In genomic region chr9:65903419-65903818, GRCm38 (mm10) we compare ENCODE assay signal across 16 mouse cellular contexts. TPM values are rescaled to one million over a fixed set of nuclear protein-coding genes. Genes with fewer than 3 reads are reported as not detected.
DNase-seq lines count a peak whose midpoint lies in the region; ATAC-seq and TF ChIP-seq lines count a peak whose summit lies in the region.
"Had no signal": no experiment of that assay in that cellular context is flagged by ENCODE, and none has a peak within 500 bp of the region (broad histone marks: within the 10 kb centered on the region; RNA-seq: fewer than 3 reads in every experiment).

No protein-coding gene starts in this region.

- no peak overlapping the region for H3K9ac ChIP-seq in kidney, embryonic 14.5 days (ENCODE audit: low read depth, low read length)
- H3K9ac ChIP-seq in forebrain, embryonic 12.5 days: no peak overlapping the region
- H3K9ac ChIP-seq: forebrain, embryonic 15.5 days; lung, embryonic 15.5 days; midbrain, embryonic 15.5 days; neural tube, embryonic 15.5 days had no signal

- no peaks in the 10 kb centered on the region for H3K36me3 ChIP-seq in kidney, adult 2 months (ENCODE audit: control insufficient read depth, insufficient read depth, low read length)
- peaks cover 38% of the 10 kb centered on the region for H3K36me3 ChIP-seq in kidney, embryonic 14.5 days (ENCODE audit: control insufficient read depth, insufficient read depth, low read length)
- peaks cover 13% of the 10 kb centered on the region; the same call in 1 of the 2 replicates for H3K36me3 ChIP-seq in E14TG2a.4 (ENCODE audit: insufficient read depth, low read length)
- peaks cover 33% of the 10 kb centered on the region for H3K36me3 ChIP-seq in forebrain, embryonic 12.5 days (replicated peaks)
- H3K36me3 ChIP-seq: forebrain, embryonic 15.5 days; midbrain, embryonic 15.5 days; neural tube, embryonic 15.5 days had no signal

- H3K9me3 ChIP-seq in kidney, embryonic 14.5 days (ENCODE audit: control insufficient read depth, low read length): no peaks in the 10 kb centered on the region
- no peaks in the 10 kb centered on the region for H3K9me3 ChIP-seq in E14TG2a.4 (ENCODE audit: low read length)
- no peaks in the 10 kb centered on the region for H3K9me3 ChIP-seq in forebrain, embryonic 12.5 days
- H3K9me3 ChIP-seq: forebrain, embryonic 15.5 days; lung, embryonic 15.5 days; midbrain, embryonic 15.5 days; neural tube, embryonic 15.5 days had no signal

- no peaks in the 10 kb centered on the region for H3K27me3 ChIP-seq in kidney, adult 2 months (replicated peaks; ENCODE audit: control insufficient read depth, insufficient read depth, low read length)
- H3K27me3 ChIP-seq in kidney, embryonic 14.5 days (ENCODE audit: control insufficient read depth, insufficient read depth, low read length): no peaks in the 10 kb centered on the region
- H3K27me3 ChIP-seq in E14TG2a.4 (ENCODE audit: insufficient read depth, low read length): no peaks in the 10 kb centered on the region
- no peaks in the 10 kb centered on the region for H3K27me3 ChIP-seq in forebrain, embryonic 12.5 days
- H3K27me3 ChIP-seq: forebrain, embryonic 15.5 days; lung, embryonic 15.5 days; midbrain, embryonic 15.5 days; neural tube, embryonic 15.5 days had no signal

- DNase-seq in kidney, adult 2 months: peak; percentile 14
- peak; percentile 20 for DNase-seq in 3T3-L1 (ENCODE audit: low read depth, low spot score)
- DNase-seq in adrenal gland, adult 2 months: no peak
- DNase-seq: adrenal gland, postnatal 14 days; cerebellum, adult 11-12 months; heart, postnatal 36 days; kidney, adult 9 months; right cerebral cortex, postnatal 4 days had no signal

- H3K4me3 ChIP-seq in kidney, adult 2 months (ENCODE audit: insufficient read depth, low read depth, low read length): no peak overlapping the region
- no peak overlapping the region for H3K4me3 ChIP-seq in kidney, embryonic 14.5 days (ENCODE audit: low read length)
- no peak overlapping the region for H3K4me3 ChIP-seq in E14TG2a.4 (replicated peaks; ENCODE audit: low read length)
- no peak overlapping the region for H3K4me3 ChIP-seq in forebrain, embryonic 12.5 days (replicated peaks)
- H3K4me3 ChIP-seq: forebrain, embryonic 15.5 days; lung, embryonic 15.5 days; midbrain, embryonic 15.5 days; neural tube, embryonic 15.5 days had no signal

- H3K4me2 ChIP-seq in kidney, embryonic 14.5 days (replicated peaks; ENCODE audit: low read depth, low read length): no peak overlapping the region
- no peak overlapping the region for H3K4me2 ChIP-seq in forebrain, embryonic 12.5 days
- H3K4me2 ChIP-seq: forebrain, embryonic 15.5 days; lung, embryonic 15.5 days; midbrain, embryonic 15.5 days; neural tube, embryonic 15.5 days had no signal

- H3K27ac ChIP-seq in kidney, adult 2 months (ENCODE audit: insufficient read depth, low read depth, low read length): no peak overlapping the region
- H3K27ac ChIP-seq in kidney, embryonic 14.5 days (ENCODE audit: low read depth, low read length): no peak overlapping the region
- no peak overlapping the region for H3K27ac ChIP-seq in forebrain, embryonic 12.5 days
- H3K27ac ChIP-seq: forebrain, embryonic 15.5 days; lung, embryonic 15.5 days; midbrain, embryonic 15.5 days; neural tube, embryonic 15.5 days had no signal

- no peak for TF ChIP-seq POLR2A in kidney, adult 2 months (IDR thresholded peaks at IDR 0.05; ENCODE audit: low read depth, low read length)

- peaks cover 4% of the 10 kb centered on the region; the same call in 1 of the 2 replicates for H3K4me1 ChIP-seq in kidney, adult 2 months (ENCODE audit: control insufficient read depth, insufficient read depth, low read length)
- H3K4me1 ChIP-seq in kidney, embryonic 14.5 days (ENCODE audit: control insufficient read depth, insufficient read depth, low read length): no peaks in the 10 kb centered on the region
- peaks cover 10% of the 10 kb centered on the region for H3K4me1 ChIP-seq in E14TG2a.4 (replicated peaks; ENCODE audit: low read depth, low read length)
- peaks cover 6% of the 10 kb centered on the region for H3K4me1 ChIP-seq in forebrain, embryonic 12.5 days

- no peak for ATAC-seq in kidney, embryonic 14.5 days (ENCODE audit: low FRiP score, low TSS enrichment)
- peak; percentile 74 for ATAC-seq in erythroblast, adult 5-6 weeks (replicated peaks; ENCODE audit: low FRiP score, poor library complexity, severe bottlenecking)
- no peak for ATAC-seq in forebrain, embryonic 12.5 days (ENCODE audit: low FRiP score)
- ATAC-seq: forebrain, embryonic 15.5 days; midbrain, embryonic 15.5 days had no signal

- peak; percentile 53 for TF ChIP-seq CTCF in kidney, adult 2 months (conservative IDR thresholded peaks at IDR 0.05; ENCODE audit: insufficient read depth, insufficient read length, low read depth, low read length)
- peak; percentile 44 for TF ChIP-seq CTCF in E14TG2a.4 (conservative IDR thresholded peaks at IDR 0.05; ENCODE audit: low read length)

RNA-seq across cellular contexts. Expression of gene Trip4, which starts 5.2 kb away (rescaled TPM):
- 11.9 and 13.2 TPM in 2 replicates for polyA plus RNA-seq in kidney, adult 2 months (2012; rRNA removed)
- 24.0 and 36.6 TPM in 2 replicates for polyA plus RNA-seq in kidney, embryonic 14.5 days (2014; fragmentation: Nextera tagmentation; extraction: Ambion mirVana)
- total RNA-seq in erythroblast, adult 5-6 weeks (2015; ENCODE audit: low replicate concordance): 5.4 and 6.0 TPM in 2 replicates
- 8.0 and 13.5 TPM in 2 replicates for total RNA-seq in erythroblast, adult 5-6 weeks (2017; ENCODE audit: low replicate concordance)
- 10 to 100 TPM; 29.8 to 40.0 TPM for total RNA-seq in adrenal gland, adult 2 months (2021)
- 7.2 and 8.9 TPM in 2 replicates for polyA plus RNA-seq in adrenal gland, adult 2 months (2012; rRNA removed)
- polyA plus RNA-seq in forebrain, embryonic 12.5 days (2016; fragmentation: Nextera tagmentation; extraction: Ambion mirVana): 32.8 and 36.3 TPM in 2 replicates

RNA-seq across cellular contexts. Expression of gene Csnk1g1, which starts 5.3 kb away (rescaled TPM):
- polyA plus RNA-seq in kidney, adult 2 months (2012; rRNA removed): 4.0 and 4.3 TPM in 2 replicates
- polyA plus RNA-seq in kidney, embryonic 14.5 days (2014; fragmentation: Nextera tagmentation; extraction: Ambion mirVana): 17.0 and 20.8 TPM in 2 replicates
- 9.6 and 15.8 TPM in 2 replicates for total RNA-seq in erythroblast, adult 5-6 weeks (2015; ENCODE audit: low replicate concordance)
- 12.5 and 19.3 TPM in 2 replicates for total RNA-seq in erythroblast, adult 5-6 weeks (2017; ENCODE audit: low replicate concordance)
- total RNA-seq in adrenal gland, adult 2 months (2021): 10 to 100 TPM; 16.3 to 19.4 TPM
- 2.2 and 2.8 TPM in 2 replicates for polyA plus RNA-seq in adrenal gland, adult 2 months (2012; rRNA removed)
- 24.8 and 25.8 TPM in 2 replicates for polyA plus RNA-seq in forebrain, embryonic 12.5 days (2016; fragmentation: Nextera tagmentation; extraction: Ambion mirVana)

RNA-seq across cellular contexts. Expression of gene Pclaf, which starts 13.4 kb away (rescaled TPM):
- 0.42 and 0.47 TPM in 2 replicates for polyA plus RNA-seq in kidney, adult 2 months (2012; rRNA removed)
- 283 and 343 TPM in 2 replicates for polyA plus RNA-seq in kidney, embryonic 14.5 days (2014; fragmentation: Nextera tagmentation; extraction: Ambion mirVana)
- 21.7 and 24.9 TPM in 2 replicates for total RNA-seq in erythroblast, adult 5-6 weeks (2015; ENCODE audit: low replicate concordance)
- total RNA-seq in erythroblast, adult 5-6 weeks (2017; ENCODE audit: low replicate concordance): 51.6 and 90.7 TPM in 2 replicates
- total RNA-seq in adrenal gland, adult 2 months (2021): 1 to 10 TPM in 1 of 2 experiments, under 1 TPM in 1; 0.97 to 1.8 TPM
- polyA plus RNA-seq in adrenal gland, adult 2 months (2012; rRNA removed): 0.12 TPM in 1 of 2 replicates, not detected in the other
- 224 and 226 TPM in 2 replicates for polyA plus RNA-seq in forebrain, embryonic 12.5 days (2016; fragmentation: Nextera tagmentation; extraction: Ambion mirVana)

Comparison
In these comparisons a context has a peak if more than half of its experiments do, and no peak if none do; other contexts are left out.
1. RNA of gene Pclaf, which starts 13.4 kb away (polyA plus RNA-seq): 283 to 343 TPM in kidney, embryonic 14.5 days and 224 to 226 TPM in forebrain, embryonic 12.5 days; 0.42 to 0.47 TPM in kidney, adult 2 months and 0.12 TPM in adrenal gland, adult 2 months; every median in the first group is over 100 times any median in the second.